ENCODE assay signal across 9 mouse cellular contexts in the genomic region with DNA sequence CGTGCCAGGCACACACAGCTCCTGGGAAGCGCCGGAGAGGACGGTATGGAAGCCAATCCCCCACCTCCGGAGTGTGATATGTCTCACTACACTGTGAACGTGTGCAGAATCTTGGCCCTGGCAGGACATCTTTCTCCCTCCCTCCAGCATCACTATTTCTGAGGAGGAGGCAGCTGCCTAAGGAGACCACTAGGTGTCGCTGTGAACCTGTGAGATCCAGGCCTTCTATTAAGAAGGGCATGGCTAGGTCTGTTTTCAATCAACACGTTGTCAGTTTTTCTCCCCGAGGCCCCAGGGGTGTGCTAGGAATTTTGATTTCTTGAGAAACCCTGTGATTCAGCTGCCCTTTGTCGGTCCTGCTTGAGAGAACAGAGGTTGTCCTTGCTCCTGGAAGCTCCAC.
DNase-seq lines count a peak whose midpoint lies in the region; ATAC-seq and TF ChIP-seq lines count a peak whose summit lies in the region.
"Had no signal": no experiment of that assay in that cellular context is flagged by ENCODE, and none has a peak within 500 bp of the region (broad histone marks: within the 10 kb centered on the region; RNA-seq: fewer than 3 reads in every experiment).

No protein-coding gene starts in this region.

- no peaks in the 10 kb centered on the region for H3K79me2 ChIP-seq in CH12.LX (replicated peaks; ENCODE audit: control insufficient read depth, extremely low read depth, insufficient read depth, poor library complexity, severe bottlenecking)
- H3K79me2 ChIP-seq in liver, adult 2 months (ENCODE audit: control insufficient read depth, insufficient read depth, low read length) = no peaks in the 10 kb centered on the region

- H3K9me3 ChIP-seq in CH12.LX (replicated peaks; ENCODE audit: low read length) = no peaks in the 10 kb centered on the region
- peaks cover 5% of the 10 kb centered on the region; the same call in 1 of the 2 replicates for H3K9me3 ChIP-seq in heart, embryonic 12.5 days (replicated peaks)
- H3K9me3 ChIP-seq in kidney, embryonic 15.5 days (replicated peaks) = no peaks in the 10 kb centered on the region
- no peaks in the 10 kb centered on the region for H3K9me3 ChIP-seq in stomach, embryonic 16.5 days (replicated peaks; ENCODE audit: control insufficient read depth, low read length)
- H3K9me3 ChIP-seq: liver, embryonic 15.5 days had no signal

- peak; percentile 99 for TF ChIP-seq RAD21 in CH12.LX (IDR thresholded peaks at IDR 0.05; ENCODE audit: low read depth, low read length)

- 3% methylated on average over 10 of the region's 10 CpGs for WGBS in heart, embryonic 12.5 days
- WGBS in kidney, embryonic 15.5 days = under 1% methylated on average over 10 of the region's 10 CpGs
- 1% methylated on average over 10 of the region's 10 CpGs for WGBS in liver, adult 2 months
- WGBS in stomach, embryonic 16.5 days = 3% methylated on average over 10 of the region's 10 CpGs

- H3K27me3 ChIP-seq in CH12.LX (replicated peaks) = no peaks in the 10 kb centered on the region
- H3K27me3 ChIP-seq in heart, embryonic 12.5 days (replicated peaks) = peaks cover 6% of the 10 kb centered on the region
- peaks cover 5% of the 10 kb centered on the region; the same call in 1 of the 2 replicates for H3K27me3 ChIP-seq in kidney, embryonic 15.5 days
- no peaks in the 10 kb centered on the region for H3K27me3 ChIP-seq in liver, adult 2 months (ENCODE audit: control insufficient read depth, insufficient read depth, low read length)
- H3K27me3 ChIP-seq in stomach, embryonic 16.5 days (ENCODE audit: control insufficient read depth, insufficient read depth, low read length) = no peaks in the 10 kb centered on the region
- H3K27me3 ChIP-seq: liver, embryonic 15.5 days had no signal

- no peaks in the 10 kb centered on the region for H3K36me3 ChIP-seq in CH12.LX (replicated peaks in 1 of 2; ENCODE audit: control insufficient read depth in 1 of 2, insufficient read depth in 1 of 2, low read length in 1 of 2)
- no peaks in the 10 kb centered on the region for H3K36me3 ChIP-seq in heart, embryonic 12.5 days
- no peaks in the 10 kb centered on the region for H3K36me3 ChIP-seq in kidney, embryonic 15.5 days
- H3K36me3 ChIP-seq in liver, adult 2 months (ENCODE audit: control insufficient read depth, insufficient read depth, low read length) = no peaks in the 10 kb centered on the region
- H3K36me3 ChIP-seq in stomach, embryonic 16.5 days (ENCODE audit: control insufficient read depth, insufficient read depth, low read length) = no peaks in the 10 kb centered on the region
- H3K36me3 ChIP-seq: liver, embryonic 15.5 days had no signal

- dilution Hi-C loops in CH12.LX (cut with MboI; ENCODE audit: extremely low pct_ligation_motif_present, extremely low pct_unique_long_range_greater_than_20kb, low sequenced_read_pairs) = no loop called here

- TF ChIP-seq EP300 in CH12.LX (IDR thresholded peaks at IDR 0.05; ENCODE audit: low read length) = no peak

- peak; percentile 70 to 98 for TF ChIP-seq CTCF in CH12.LX (conservative IDR thresholded peaks at IDR 0.05 in 1 of 2, IDR thresholded peaks at IDR 0.05 in 1 of 2; ENCODE audit: low read depth in 2 of 2, low read length in 2 of 2)
- TF ChIP-seq CTCF in brain, embryonic 14.5 days (IDR thresholded peaks at IDR 0.05; ENCODE audit: borderline replicate concordance, extremely low read depth, insufficient read depth, insufficient read length) = peak; percentile 98
- TF ChIP-seq CTCF in liver, adult 2 months (IDR thresholded peaks at IDR 0.05; ENCODE audit: low read depth, low read length) = peak; percentile 86

- in situ Hi-C loops in CH12.LX (cut with MboI; ENCODE audit: low pct_ligation_motif_present, low pct_unique_long_range_greater_than_20kb, low sequenced_read_pairs) = loop anchor here (5.0 to 25.0 kb wide), 3 partner anchors 75 to 310 kb away; no protein-coding TSS in a partner anchor

- H3K4me2 ChIP-seq in CH12.LX (ENCODE audit: insufficient read depth, low read depth, poor library complexity, severe bottlenecking) = peak overlapping the region; percentile 69
- peak overlapping the region; percentile 52 for H3K4me2 ChIP-seq in heart, embryonic 12.5 days
- peak overlapping the region; percentile 41 for H3K4me2 ChIP-seq in kidney, embryonic 15.5 days
- H3K4me2 ChIP-seq in stomach, embryonic 16.5 days (ENCODE audit: low read depth, low read length) = peak overlapping the region; percentile 20; the same call in 1 of the 2 replicates
- H3K4me2 ChIP-seq: liver, embryonic 15.5 days had no signal

- TF ChIP-seq POLR2A in CH12.LX (IDR thresholded peaks at IDR 0.05; ENCODE audit: low read depth, low read length) = no peak
- TF ChIP-seq POLR2A in brain, embryonic 14.5 days (IDR thresholded peaks at IDR 0.05; ENCODE audit: borderline replicate concordance, extremely low read depth, insufficient read depth, insufficient read length, poor library complexity, severe bottlenecking) = no peak
- TF ChIP-seq POLR2A in liver, adult 2 months (IDR thresholded peaks at IDR 0.05; ENCODE audit: extremely low read depth, insufficient read depth, low read length) = no peak

- H3K4me3 ChIP-seq in CH12.LX (replicated peaks in 1 of 3; ENCODE audit: low read depth in 2 of 3, low read length in 2 of 3, poor library complexity in 1 of 3) = no peak overlapping the region
- no peak overlapping the region for H3K4me3 ChIP-seq in heart, embryonic 12.5 days
- H3K4me3 ChIP-seq in kidney, embryonic 15.5 days (replicated peaks) = no peak overlapping the region
- no peak overlapping the region for H3K4me3 ChIP-seq in liver, adult 2 months (ENCODE audit: insufficient read depth, low read depth, low read length)
- H3K4me3 ChIP-seq in stomach, embryonic 16.5 days (replicated peaks; ENCODE audit: low read length) = no peak overlapping the region
- H3K4me3 ChIP-seq: liver, embryonic 15.5 days had no signal

- peak; percentile 87 for DNase-seq in CH12.LX (ENCODE audit: extremely low read depth)
- DNase-seq in brain, embryonic 14.5 days (ENCODE audit: low read depth) = peak; percentile 95
- peak; percentile 61 for DNase-seq in liver, adult 2 months (ENCODE audit: extremely low read depth, low read depth, low spot score)
- peak; percentile 52 to 76 for DNase-seq in natural killer cell, adult 2 months (ENCODE audit: low spot score in 2 of 2)

- ATAC-seq in erythroblast, adult 5-6 weeks (replicated peaks; ENCODE audit: low FRiP score, poor library complexity, severe bottlenecking) = peak; percentile 81
- ATAC-seq in heart, embryonic 12.5 days (ENCODE audit: insufficient number of reproducible peaks, low FRiP score) = peak; percentile 70; the same call in 1 of the 2 replicates
- ATAC-seq in kidney, embryonic 15.5 days (replicated peaks; ENCODE audit: low FRiP score) = peak; percentile 47; the same call in 1 of the 2 replicates
- ATAC-seq in stomach, embryonic 16.5 days (ENCODE audit: insufficient read depth, low FRiP score) = peak; percentile 72; the same call in 1 of the 2 replicates

- peak overlapping the region; percentile 15; the same call in 1 of the 2 replicates for H3K9ac ChIP-seq in CH12.LX (ENCODE audit: insufficient read depth, low read depth)
- H3K9ac ChIP-seq in heart, embryonic 12.5 days = no peak overlapping the region
- H3K9ac ChIP-seq in kidney, embryonic 15.5 days = no peak overlapping the region
- no peak overlapping the region for H3K9ac ChIP-seq in liver, adult 2 months (ENCODE audit: low read depth, low read length)
- peak overlapping the region; percentile 32; the same call in 1 of the 2 replicates for H3K9ac ChIP-seq in stomach, embryonic 16.5 days (ENCODE audit: low read length)
- H3K9ac ChIP-seq: liver, embryonic 15.5 days had no signal

- H3K4me1 ChIP-seq in CH12.LX (ENCODE audit: control insufficient read depth in 1 of 2, insufficient read depth in 2 of 2) = peaks cover 2 to 20% of the 10 kb centered on the region in 2 experiments; a peak in 2 of 4 replicates
- peaks cover 21% of the 10 kb centered on the region for H3K4me1 ChIP-seq in heart, embryonic 12.5 days (replicated peaks)
- peaks cover 13% of the 10 kb centered on the region for H3K4me1 ChIP-seq in kidney, embryonic 15.5 days
- no peaks in the 10 kb centered on the region for H3K4me1 ChIP-seq in liver, adult 2 months (ENCODE audit: control insufficient read depth, insufficient read depth, low read length)
- peaks cover 7% of the 10 kb centered on the region; the same call in 1 of the 2 replicates for H3K4me1 ChIP-seq in stomach, embryonic 16.5 days (ENCODE audit: control insufficient read depth, insufficient read depth, low read length)
- H3K4me1 ChIP-seq: liver, embryonic 15.5 days had no signal

- H3K27ac ChIP-seq in CH12.LX (ENCODE audit: insufficient read depth, low read depth) = no peak overlapping the region
- no peak overlapping the region for H3K27ac ChIP-seq in heart, embryonic 12.5 days (ENCODE audit: poor library complexity, severe bottlenecking)
- no peak overlapping the region for H3K27ac ChIP-seq in kidney, embryonic 15.5 days
- no peak overlapping the region for H3K27ac ChIP-seq in liver, adult 2 months (replicated peaks; ENCODE audit: insufficient read depth, low read depth, low read length)
- peak overlapping the region; percentile 16; the same call in 1 of the 2 replicates for H3K27ac ChIP-seq in stomach, embryonic 16.5 days (ENCODE audit: low read length)
- H3K27ac ChIP-seq: liver, embryonic 15.5 days had no signal

TF ChIP-seq in CH12.LX, 34 proteins besides CTCF, POLR2A, EP300 and RAD21:
- TF ChIP-seq MYC (IDR thresholded peaks at IDR 0.05; ENCODE audit: low read depth, low read length) (peak; percentile 70; the same call in 1 of the 2 replicates), RCOR1 (conservative IDR thresholded peaks at IDR 0.05; ENCODE audit: low read depth, low read length) (no peak), MEF2A (IDR thresholded peaks at IDR 0.05; ENCODE audit: borderline replicate concordance, low read depth, low read length) (0 out of 2 replicates have a peak, but pooled peaks have one; percentile 15), JUND (conservative IDR thresholded peaks at IDR 0.05; ENCODE audit: low read depth, low read length) (0 out of 2 replicates have a peak, but pooled peaks have one; percentile 18), SIN3A (IDR thresholded peaks at IDR 0.05; ENCODE audit: low read length) (0 out of 2 replicates have a peak, but pooled peaks have one; percentile 48), MAZ (IDR thresholded peaks at IDR 0.05; ENCODE audit: low read depth, low read length) (no peak), IRF4 (IDR thresholded peaks at IDR 0.05; ENCODE audit: low read depth, low read length) (peak; percentile 26; the same call in 1 of the 2 replicates), ZC3H11A (IDR thresholded peaks at IDR 0.05; ENCODE audit: low read depth, low read length) (peak; percentile 94), SMC3 (IDR thresholded peaks at IDR 0.05; ENCODE audit: low read depth, low read length) (peak; percentile 98), MXI1 (IDR thresholded peaks at IDR 0.05; ENCODE audit: low read depth, low read length) (peak; percentile 49; the same call in 1 of the 2 replicates), NRF1 (IDR thresholded peaks at IDR 0.05; ENCODE audit: low read depth, low read length) (0 out of 2 replicates have a peak, but pooled peaks have one; percentile 10), KAT2A (IDR thresholded peaks at IDR 0.05; ENCODE audit: insufficient replicate concordance, low read length) (no peak)

Comparison
In these comparisons a context has a peak if more than half of its experiments do, and no peak if none do; other contexts are left out.
1. H3K9ac ChIP-seq: peak in CH12.LX (single experiment) and stomach, embryonic 16.5 days (single experiment); none in heart, embryonic 12.5 days (single experiment), kidney, embryonic 15.5 days (single experiment) and liver, adult 2 months (single experiment).
2. Peak in every context shown above with its lines, with median percentiles within 50 percentile points of each other: DNase-seq, H3K4me2 ChIP-seq, CTCF ChIP-seq and ATAC-seq.